Mouse (Mus musculus) mouse trophoblast stem cell (cell line): Measurements from ENCODE around the gene Slc33a1.

Source experiments
- in situ Hi-C, 2 experiments: fragments of 300-500 bp; cut with MseI, MboI; formaldehyde crosslinking; loops; 2 replicates in 1 of 2; 3 replicates in 1 of 2; pipeline ENCODE4 v1.15.1; 2025

Slc33a1 gene

DNA sequence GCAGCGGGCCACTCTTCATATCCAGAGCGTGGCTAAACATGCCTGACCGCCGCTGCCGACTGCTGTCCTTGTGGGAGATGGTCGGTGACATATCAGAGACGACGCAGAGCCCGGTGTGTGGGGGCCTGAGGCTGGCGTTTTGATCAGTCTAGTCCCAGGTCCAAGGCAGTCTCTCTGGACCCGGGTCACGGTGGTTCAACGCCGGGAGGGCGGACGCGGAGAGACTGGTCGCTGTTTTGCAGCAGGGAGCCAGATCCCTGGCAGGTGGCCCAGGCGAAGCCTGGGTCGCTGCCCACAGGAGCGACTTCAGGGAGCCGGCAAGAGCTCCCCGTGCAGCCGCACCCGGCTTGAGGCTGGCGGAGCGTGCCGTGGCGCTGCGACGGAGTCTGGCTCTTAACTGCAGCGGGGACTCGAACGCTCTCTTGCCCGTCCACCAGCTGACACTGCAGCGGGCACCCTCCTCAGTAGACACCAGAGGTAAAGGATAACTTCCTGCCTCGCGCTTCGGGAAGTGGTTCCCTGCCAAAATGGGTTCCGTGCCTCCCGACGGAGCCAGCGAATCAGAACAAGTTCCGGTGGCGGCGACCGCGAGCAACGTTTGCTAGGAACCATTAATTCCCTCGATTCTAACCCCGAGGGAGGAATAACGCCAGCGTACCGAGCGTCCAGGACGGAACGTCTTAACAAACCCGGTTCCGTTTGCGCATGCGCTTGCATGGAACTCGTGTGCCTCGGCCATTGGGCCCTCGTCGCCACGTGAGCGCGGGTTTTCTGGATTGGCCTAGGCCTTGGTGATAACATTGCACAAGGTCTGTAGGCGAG, at the start of gene Slc33a1:
Slc33a1 (minus strand) TSS at position 669 of the 822 bp plus-strand sequence.
- in situ Hi-C loops = no loop called here

GRCm38 (mm10) chr3:63988722-63989440, 24.3 kb upstream of the Slc33a1 start:
- in situ Hi-C loops = no loop called here

GRCm38 (mm10) chr3:63986656-63987055, 22.1 kb upstream of the Slc33a1 start:
- in situ Hi-C loops = no loop called here

- in situ Hi-C loops = loop anchor here in 1 of 2 experiments (10.0 kb wide), 1 partner anchor 867 kb away; the partner anchor contains the start of gene Vmn2r7
Measured at GRCm38 (mm10) chr3:63977895-63978294, 13.3 kb upstream of the Slc33a1 start.

GRCm38 (mm10) chr3:63975955-63976908, 11.7 kb upstream of the Slc33a1 start, which contains the start of gene Gmps:
Gene Gmps (plus strand): TSS chr3:63976106.
- in situ Hi-C loops = loop anchor here in 1 of 2 experiments (10.0 kb wide), 1 partner anchor 869 kb away; the partner anchor contains the start of gene Vmn2r7

GRCm38 (mm10) chr3:63965929-63966328, 1.4 kb upstream of the Slc33a1 start:
- in situ Hi-C loops = no loop called here

- in situ Hi-C loops = no loop called here
Measured at GRCm38 (mm10) chr3:63964922-63965249, 318 bp upstream of the Slc33a1 start.

DNA sequence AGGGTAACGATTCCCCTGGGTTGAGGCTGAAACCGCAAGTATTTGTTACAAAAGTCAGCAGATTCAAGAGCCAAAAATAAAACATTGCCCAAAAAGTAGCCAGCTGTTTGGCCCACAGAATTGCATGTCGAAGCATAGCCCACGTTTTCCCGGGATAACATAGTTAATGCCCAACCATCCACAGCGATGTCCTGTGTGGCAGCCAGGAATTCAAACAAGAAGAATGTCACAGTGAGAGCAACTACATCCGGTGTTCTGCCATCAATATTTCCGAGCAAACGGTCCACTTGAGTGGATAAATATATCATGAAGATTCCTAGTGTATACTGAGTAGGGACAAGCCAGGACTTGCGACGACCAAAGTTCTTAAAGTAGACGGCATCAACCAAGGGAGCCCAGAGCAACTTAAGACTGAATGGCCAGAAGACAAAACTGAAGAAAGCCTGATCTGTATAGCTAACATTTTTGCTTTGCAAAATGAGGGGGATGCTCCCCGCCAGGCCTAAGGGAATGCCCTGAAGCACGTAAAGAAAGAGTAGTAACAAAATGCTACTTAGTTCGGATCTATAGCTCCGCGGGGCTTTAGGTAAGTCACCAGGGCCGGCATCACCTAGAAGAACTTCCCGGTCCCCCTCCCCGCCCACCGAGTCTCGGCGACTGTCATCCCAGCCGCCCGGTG, 1.0 kb downstream of the Slc33a1 start:
- in situ Hi-C loops = no loop called here

GRCm38 (mm10) chr3:63949837-63950236, 14.7 kb downstream of the Slc33a1 start:
- in situ Hi-C loops = no loop called here

- in situ Hi-C loops = no loop called here
Measured at GRCm38 (mm10) chr3:63941204-63941850, 23.2 kb downstream of the Slc33a1 start.

DNA sequence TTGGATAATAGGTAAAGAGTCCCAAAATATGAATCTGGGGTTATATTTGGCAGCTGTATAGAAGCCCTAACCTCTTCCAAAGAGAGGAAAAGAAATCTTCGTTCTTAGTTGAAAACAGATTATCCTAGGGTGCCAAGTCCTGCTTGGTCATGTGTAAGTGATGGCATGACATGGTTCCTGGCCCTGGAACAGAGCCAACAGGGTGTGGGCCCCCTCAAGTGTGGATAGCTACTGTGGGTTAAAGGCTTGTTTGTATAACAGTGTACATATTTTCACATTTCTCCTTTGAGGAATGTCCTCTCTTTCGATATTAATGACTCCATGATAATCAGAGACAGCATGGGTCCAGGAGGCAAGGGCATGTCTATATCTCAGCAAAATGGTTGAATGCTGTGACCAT, 25.6 kb downstream of the Slc33a1 start:
- in situ Hi-C loops = no loop called here

GRCm38 (mm10) chr3:63928878-63929859, 35.4 kb downstream of the Slc33a1 start, which contains the start of gene E130311K13Rik:
Gene E130311K13Rik (minus strand): TSS chr3:63929472.
- in situ Hi-C loops = no loop called here

GRCm38 (mm10) chr3:63919634-63920033, 44.9 kb downstream of the Slc33a1 start:
- in situ Hi-C loops = no loop called here

DNA sequence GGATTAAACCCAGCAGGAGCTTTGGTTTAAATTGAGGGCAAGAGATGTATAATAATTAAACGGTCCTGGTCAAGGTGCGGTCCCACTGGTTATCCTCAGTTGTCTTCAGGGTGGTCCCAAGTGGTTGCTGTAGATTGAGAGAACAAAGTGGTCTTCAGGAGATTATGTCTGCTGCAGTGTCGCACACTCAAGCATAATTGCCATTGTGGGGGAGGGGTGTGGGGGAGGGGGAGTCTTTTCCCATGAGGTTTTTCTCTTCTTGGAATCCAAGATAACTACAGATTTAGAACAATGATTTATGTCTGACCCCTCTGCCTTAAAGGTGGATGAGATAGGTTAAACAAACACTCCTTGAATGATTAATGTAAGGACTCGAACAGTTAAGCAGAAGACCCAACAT, 54.3 kb downstream of the Slc33a1 start:
- in situ Hi-C loops = no loop called here

- in situ Hi-C loops = no loop called here
Measured at GRCm38 (mm10) chr3:63905241-63905640, 59.3 kb downstream of the Slc33a1 start.

- in situ Hi-C loops = no loop called here
Measured at GRCm38 (mm10) chr3:63904157-63904556, 60.4 kb downstream of the Slc33a1 start.

- in situ Hi-C loops = no loop called here
Measured at GRCm38 (mm10) chr3:63900021-63900571, 64.5 kb downstream of the Slc33a1 start.

GRCm38 (mm10) chr3:63899309-63899695, 65.3 kb downstream of the Slc33a1 start, which contains the start of gene Plch1:
Gene Plch1 (minus strand): TSS chr3:63899472.
- in situ Hi-C loops = no loop called here
